Mouse (Mus musculus) lung, postnatal 4 days (tissue): ENCODE data around the gene Lipc.
"Not testable (repeated sequence)": the region's sequence is repeated elsewhere in the genome, so short reads cannot be mapped to it uniquely, and the experiment has no call there.

Experiments
- DNase-seq, 2 experiments: peaks; one replicate each; pipeline ENCODE4 v3.0.0; 2021

Lipc gene

GRCm38 (mm10) chr9:70854950-70855349 lies 97.1 kb downstream of the Lipc start:
- DNase-seq: no peak

DNA sequence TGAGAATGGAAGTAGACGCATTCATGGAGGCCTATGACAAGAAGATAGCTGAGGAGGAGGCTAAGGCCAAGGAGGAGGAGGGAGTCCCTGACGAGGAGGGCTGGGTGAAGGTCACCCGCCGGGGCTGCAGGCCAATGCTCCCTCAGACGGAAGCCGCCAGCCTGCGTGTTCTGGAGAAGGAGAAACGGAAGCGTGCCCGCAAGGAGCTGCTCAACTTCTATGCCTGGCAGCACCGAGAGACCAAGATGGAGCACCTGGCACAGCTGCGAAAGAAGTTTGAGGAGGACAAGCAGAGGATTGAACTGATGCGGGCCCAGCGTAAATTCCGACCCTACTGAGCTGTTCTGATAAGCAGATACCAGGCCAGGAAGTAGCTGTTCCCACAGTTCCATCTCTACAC lies 98.9 kb downstream of the Lipc start:
- DNase-seq: not testable (repeated sequence)

GRCm38 (mm10) chr9:70851533-70851932 lies 100.5 kb downstream of the Lipc start:
- no peak for DNase-seq

DNA sequence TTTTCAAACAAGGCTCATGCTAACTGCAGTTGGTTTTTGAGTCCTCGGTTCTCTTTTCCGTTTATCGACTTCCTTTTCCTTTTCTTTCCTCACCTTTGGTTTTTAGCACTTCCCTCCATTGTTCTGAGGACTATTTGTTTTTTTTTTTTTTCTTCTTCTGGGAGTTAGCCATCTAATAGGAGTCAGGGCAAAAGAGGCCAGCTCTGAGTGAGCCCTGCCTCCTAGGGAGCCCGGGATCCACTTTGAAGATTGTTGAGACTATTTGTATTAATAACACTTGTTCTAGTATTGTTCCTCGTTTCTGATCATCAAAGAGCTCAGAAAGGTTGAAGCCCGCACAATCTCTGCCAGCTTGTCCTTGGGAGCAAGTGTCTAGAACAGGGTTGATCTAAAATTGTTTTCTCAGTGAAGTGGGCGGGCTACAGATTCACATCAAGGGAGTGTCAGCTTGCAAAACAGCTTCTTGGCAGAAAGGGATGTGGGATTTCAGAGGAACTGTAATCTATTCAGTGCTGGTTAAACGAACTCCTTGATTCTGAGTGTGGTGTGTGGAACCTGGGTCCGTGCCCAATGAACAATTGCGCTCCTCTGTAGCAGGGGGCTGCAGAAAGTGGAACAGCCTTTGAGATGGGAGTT lies 103.8 kb downstream of the Lipc start:
- DNase-seq: peak in 1 of 2 experiments; percentile 39

- DNase-seq: peak; percentile 43 to 51
Observed at GRCm38 (mm10) chr9:70847627-70848051, 104.4 kb downstream of the Lipc start.

DNA sequence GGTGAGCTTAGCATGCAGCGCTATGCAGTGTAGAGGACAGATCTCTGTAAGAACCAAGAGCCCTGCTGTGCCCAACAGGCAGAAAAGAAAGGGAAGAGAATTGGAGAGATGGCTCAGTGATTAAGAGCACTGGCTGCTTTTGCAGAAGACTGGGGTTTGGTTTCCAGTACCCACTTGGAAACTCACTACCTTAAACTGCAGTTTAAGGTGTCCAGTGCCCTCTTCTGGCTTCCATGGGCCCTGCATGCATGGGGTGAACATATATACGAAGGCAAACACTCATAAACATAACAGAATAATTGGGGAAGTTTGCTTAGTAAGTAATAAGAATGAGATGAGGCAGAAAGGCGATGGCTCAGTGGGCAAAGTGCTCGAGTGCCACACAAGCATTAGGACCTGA lies 108.8 kb downstream of the Lipc start:
- DNase-seq: no peak

- peak; percentile 34 to 51 for DNase-seq
Observed at GRCm38 (mm10) chr9:70842300-70842941, 109.6 kb downstream of the Lipc start.

DNA sequence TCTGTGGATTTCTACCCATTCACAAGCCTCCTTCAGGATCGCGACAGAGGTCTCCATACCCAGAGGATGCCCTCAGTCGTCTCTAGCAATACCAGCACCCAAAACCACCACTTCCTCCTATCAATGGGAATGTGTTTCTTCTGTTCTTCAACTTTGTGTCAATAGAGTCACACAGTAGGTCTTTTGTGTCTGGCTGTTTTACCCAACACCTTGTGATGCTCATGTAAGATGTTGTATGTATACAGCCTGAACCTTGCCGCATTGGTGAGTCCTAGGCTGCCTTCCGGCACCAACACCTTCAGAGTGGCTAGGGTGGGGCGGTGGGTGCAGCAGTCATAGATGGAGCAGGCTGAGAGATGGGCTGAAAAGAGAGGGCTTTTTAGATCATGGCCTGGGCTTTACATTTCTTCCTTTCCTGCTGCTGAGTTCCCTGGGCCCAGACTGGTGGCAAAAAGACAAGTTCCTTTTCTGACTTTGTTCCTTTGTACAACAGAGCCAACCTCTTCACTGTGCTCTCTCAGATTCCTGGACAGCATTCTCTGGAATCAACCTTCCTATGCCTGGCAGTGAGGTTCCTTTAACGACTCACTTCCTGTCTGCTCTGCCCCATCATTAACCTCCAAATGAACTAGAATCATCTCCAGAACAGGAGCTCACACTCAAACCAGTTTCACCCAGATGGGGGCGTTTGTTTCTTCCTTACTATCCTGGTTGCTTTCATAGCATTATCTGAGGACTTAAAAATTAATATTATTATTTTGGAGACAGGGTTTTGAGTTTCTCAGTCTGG lies 110.4 kb downstream of the Lipc start:
- DNase-seq: peak in 1 of 2 experiments; percentile 11

GRCm38 (mm10) chr9:70840861-70841341 lies 111.1 kb downstream of the Lipc start:
- peak; percentile 44 to 45 for DNase-seq

DNA sequence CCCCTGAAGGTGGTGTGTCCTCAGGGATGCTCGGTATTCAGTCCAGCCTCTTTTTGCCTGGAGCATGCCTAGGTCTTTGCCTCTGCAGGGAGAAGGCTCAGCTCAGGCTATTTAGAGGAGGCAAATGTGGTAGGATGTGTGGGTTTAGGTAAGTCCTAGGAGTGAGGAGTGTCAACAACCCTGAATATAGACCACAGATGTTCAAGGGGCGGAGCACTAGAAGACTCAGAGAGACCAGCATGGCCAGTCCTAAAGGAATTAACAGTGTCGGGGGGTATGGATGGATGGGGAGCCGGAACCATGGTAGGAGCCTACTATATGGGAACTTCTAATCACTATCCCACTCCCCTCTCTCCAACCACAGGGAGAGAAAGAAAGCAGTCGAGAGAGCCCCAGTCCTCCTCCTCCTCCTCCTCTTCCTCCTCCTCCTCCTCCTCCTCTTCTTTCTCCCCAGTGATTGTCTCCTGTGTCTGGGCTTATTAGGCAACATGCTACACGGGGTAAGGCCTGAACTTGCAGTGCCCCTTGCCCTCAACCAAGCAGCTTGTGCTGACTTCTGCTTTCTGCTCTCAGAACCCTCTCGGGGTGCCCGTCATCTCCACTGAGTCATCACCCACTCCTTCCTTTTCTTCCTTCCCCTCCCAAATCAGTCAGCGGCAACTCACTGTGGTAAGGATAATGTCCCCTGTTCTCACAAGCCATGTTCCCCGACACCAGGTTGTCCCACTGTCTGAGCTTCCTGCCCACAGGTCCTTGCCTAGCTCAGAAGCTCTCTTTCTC lies 113.7 kb downstream of the Lipc start:
- peak; percentile 57 to 62 for DNase-seq

GRCm38 (mm10) chr9:70834730-70835154 lies 117.3 kb downstream of the Lipc start:
- peak; percentile 87 to 90 for DNase-seq

DNA sequence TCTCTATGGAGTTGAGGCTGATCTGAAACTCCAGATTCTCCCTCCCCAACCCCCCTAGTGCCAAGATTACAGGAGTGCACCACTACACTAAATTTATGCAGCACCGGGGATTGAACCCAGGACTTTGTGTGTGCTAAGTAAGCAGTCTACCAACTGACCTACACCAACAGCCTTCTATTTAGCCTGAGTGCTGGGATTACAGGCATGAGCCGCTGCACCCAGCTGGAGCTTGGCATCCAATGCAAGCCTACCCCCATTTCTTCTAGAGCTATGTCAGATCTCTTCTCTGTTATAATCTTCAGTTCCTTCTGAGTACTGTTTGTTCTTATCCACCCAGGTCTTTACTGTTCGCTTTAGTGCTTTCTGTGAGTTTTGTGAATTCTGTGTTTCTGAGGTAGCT lies 117.8 kb downstream of the Lipc start:
- DNase-seq: no peak

- no peak for DNase-seq
Observed at GRCm38 (mm10) chr9:70833111-70833908, 118.7 kb downstream of the Lipc start.

GRCm38 (mm10) chr9:70832231-70832630 lies 119.8 kb downstream of the Lipc start:
- peak in 1 of 2 experiments; percentile 31 for DNase-seq

DNA sequence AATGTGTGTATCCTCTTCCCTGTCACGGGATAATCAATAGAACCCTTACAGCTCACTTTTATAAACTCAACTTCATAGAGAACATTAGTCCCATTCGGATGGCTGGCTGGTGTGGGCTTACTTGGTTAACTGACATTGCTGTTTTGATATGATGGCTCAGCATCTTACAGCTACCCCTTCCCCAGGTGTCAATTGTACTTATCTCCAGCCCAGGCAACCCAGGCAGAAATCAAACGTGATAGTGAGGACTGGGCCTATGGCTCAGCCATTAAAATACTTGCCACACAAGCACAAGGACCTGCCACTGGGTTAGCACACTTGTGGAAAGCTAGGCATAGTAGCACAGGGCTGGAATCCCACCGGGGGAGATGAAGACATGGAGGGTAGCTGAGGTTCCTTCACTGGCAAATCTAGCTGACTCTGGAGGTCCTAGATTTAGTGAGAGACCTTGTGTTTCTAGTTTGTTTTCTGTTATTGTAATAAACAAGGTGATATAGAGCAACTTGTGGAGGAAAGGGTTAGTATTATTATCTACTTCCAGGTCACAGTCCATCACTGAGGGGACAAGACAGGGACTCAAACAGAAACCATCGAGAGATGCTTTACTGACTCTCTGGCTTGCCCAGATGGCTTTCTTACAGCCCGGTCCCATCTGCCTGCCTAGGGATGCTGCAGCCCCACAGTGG lies 121.0 kb downstream of the Lipc start:
- DNase-seq: no peak

DNA sequence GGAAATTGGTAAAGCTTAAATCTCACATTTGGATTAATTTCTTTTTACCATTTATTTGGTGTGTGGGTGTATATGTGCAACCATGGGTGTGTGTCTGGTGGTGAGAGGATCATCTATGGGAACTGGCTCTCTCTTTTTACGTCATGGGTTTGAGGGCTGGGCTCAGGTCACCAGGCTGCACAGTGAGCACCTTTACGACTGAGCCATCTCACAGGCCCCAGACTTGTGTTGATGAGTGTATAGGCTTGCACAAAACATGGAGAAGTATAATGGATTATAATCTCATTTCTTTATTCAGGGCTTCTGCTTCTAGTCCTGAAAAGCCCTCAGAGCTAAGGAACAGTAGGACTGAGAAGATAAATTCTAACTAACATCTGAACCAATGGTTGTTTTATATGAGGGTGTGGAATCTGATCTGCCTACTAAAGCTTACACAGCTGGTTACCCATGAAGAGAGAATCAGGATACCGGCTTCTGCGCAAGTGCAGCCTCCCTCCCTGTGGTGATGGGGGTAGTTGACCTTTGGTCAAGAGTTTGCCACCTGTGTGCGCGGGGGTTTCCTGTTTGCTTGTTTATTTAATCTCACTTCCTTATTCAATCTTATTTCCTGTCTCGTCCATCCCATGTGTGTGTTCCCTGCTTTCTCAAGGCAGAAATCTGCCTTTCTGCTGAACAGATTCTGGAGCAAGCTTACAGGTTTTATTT lies 122.1 kb downstream of the Lipc start:
- DNase-seq: peak in 1 of 2 experiments; percentile 10

DNA sequence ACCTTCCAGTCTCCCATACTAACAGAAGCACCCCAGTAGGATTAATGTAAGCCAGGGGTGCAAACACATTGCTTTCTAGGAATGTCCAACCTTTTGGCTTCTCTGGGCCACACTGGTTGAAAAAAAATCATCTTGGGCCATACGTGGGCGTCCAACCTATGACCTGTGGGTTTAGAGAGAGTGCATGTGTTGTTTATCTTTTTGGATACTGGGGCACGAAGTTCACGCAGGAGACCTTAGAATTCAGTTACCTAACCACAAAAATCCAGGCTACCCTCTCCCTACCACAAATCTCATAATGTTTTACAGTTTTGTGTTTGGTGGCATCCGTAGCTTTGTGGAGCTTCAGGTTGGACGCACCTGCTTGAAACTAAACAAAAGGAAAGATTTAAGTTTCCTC lies 124.1 kb downstream of the Lipc start:
- no peak for DNase-seq

DNA sequence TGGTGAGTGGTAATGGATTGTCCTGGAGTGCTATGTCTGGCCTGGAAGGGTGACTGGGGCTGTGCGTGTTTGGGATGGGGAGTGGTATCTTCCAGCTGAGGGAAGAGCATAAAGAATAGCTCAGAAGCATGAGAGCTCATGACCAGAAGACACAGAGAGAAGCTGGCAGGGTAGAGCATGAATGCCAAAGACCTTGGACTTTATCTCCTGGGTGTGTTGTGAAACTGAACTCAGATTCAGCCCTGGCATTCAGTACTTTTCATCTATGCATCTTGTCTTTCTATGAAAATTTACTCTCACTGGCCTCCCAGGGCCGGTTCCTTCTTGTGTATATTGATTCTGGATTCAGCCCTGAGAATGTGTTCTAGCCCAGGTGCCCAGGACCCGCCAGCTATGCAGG lies 127.9 kb downstream of the Lipc start:
- DNase-seq: no peak

DNA sequence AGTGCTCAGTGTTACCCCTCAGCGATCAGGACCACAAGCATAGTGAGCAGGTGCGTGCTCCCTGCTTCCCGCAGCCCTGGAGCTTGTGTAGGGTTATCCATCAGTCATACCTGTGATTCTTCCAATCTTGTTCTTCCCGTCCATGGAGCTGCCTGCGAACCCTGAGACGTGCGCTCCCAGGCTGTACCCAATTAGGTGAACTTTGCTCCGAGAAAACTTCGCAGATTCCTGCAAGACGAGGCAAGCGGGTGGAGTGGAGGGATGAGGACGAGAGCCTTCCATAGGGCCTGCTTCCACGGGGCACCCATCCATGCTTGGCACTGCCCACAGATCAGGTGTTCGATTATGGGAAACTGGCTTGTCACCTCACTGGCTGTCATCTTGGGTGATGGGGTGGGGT lies 133.3 kb downstream of the Lipc start:
- no peak for DNase-seq

DNA sequence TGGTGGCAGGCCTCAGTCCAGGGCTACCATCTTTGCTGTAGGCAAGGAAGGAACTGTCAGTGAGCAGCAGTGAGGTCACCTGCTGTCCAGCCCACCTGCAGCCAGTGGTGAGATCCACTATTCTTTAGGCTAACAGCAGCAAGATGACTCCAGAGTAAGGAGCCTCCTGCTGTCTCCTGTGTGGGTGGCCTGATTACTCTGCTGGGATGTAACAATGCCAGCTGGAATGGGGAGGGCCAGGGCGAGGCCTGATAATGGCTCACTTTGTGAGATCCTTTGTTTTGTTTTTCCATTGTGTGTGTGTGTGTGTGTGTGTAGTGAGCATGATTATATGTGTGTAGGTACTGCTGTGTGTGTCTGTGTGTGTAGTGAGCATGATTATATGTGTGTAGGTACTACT lies 134.6 kb downstream of the Lipc start:
- DNase-seq: no peak
